Mouse (Mus musculus): ENCODE measurements around the gene Fam83f. TPM values are rescaled to one million over a fixed set of nuclear protein-coding genes. Genes with fewer than 3 reads are reported as not detected.
A peak's percentile ranks its signal among the peaks of the same experiment; 100 is the strongest.

Gene Fam83f
- polyA plus RNA-seq, 1 experiment from 2014 or later = 19.0 TPM

DNA sequence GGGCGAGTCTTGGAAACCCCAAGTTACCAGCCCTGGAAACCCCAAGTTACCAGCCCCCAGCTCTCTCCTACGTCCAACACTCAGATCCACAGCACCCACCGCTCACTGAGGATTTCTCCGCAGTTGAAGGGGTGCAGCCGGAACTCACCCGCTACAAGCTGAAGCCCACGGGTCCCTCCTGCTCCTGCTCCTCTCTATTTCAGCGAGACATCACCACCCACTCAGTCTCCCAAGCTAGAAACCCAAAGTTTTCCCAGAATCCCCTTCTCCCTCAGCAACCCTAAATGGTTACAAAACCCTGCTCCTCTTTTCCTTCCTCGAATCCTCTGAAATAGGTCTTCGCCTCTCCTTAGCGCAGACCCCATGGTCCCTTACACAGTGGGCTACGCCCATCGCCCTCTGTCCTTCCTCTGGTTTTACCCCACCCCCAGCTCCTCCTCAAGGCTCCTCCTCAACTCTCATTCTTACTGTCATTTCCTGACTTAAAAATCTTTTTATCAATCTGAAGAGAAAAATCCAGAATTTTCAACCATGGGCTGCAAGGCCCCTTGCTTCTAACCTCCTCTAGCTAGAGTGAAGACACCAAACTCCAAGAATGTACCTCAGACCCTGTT, 39.3 kb upstream of the Fam83f start:
- ATAC-seq = no peak
- Histone ChIP-seq H3K9ac (ENCODE audit: low read depth, low read length) (no peak overlapping the region), H3K27me3 (replicated peaks; ENCODE audit: control insufficient read depth, insufficient read depth, low read length) (no peaks in the 10 kb centered on the region), H3K27ac (ENCODE audit: low read depth, low read length) (no peak overlapping the region), H3K4me3 (ENCODE audit: low read depth, low read length) (no peak overlapping the region), H3K4me2 (replicated peaks; ENCODE audit: low read depth) (no peak overlapping the region), H3K4me1 (replicated peaks; ENCODE audit: control insufficient read depth, insufficient read depth, low read length) (no peaks in the 10 kb centered on the region), H3K9me3 (ENCODE audit: control insufficient read depth) (no peaks in the 10 kb centered on the region), H3K36me3 (ENCODE audit: control insufficient read depth, insufficient read depth) (no peaks in the 10 kb centered on the region)
- 85% methylated on average over 13 of the region's 13 CpGs for WGBS
- TF ChIP-seq CTCF (IDR thresholded peaks at IDR 0.05; ENCODE audit: low read depth) = no peak

- H3K9me3 ChIP-seq (ENCODE audit: control insufficient read depth) = no peaks in the 10 kb centered on the region
- no peaks in the 10 kb centered on the region for H3K27me3 ChIP-seq (replicated peaks; ENCODE audit: control insufficient read depth, insufficient read depth, low read length)
- WGBS = 46% methylated on average over 11 of the region's 11 CpGs
- no peak overlapping the region for H3K4me3 ChIP-seq (ENCODE audit: low read depth, low read length)
- TF ChIP-seq CTCF (IDR thresholded peaks at IDR 0.05; ENCODE audit: low read depth) = peak; percentile 79
- no peaks in the 10 kb centered on the region for H3K36me3 ChIP-seq (ENCODE audit: control insufficient read depth, insufficient read depth)
- no peak overlapping the region for H3K4me2 ChIP-seq (replicated peaks; ENCODE audit: low read depth)
- H3K9ac ChIP-seq (ENCODE audit: low read depth, low read length) = no peak overlapping the region
- no peak overlapping the region for H3K27ac ChIP-seq (ENCODE audit: low read depth, low read length)
- peaks cover 8% of the 10 kb centered on the region; the same call in 1 of the 2 replicates for H3K4me1 ChIP-seq (replicated peaks; ENCODE audit: control insufficient read depth, insufficient read depth, low read length)
- no peak for ATAC-seq
Measured at GRCm38 (mm10) chr15:80634391-80635193, 37.1 kb upstream of the Fam83f start.

DNA sequence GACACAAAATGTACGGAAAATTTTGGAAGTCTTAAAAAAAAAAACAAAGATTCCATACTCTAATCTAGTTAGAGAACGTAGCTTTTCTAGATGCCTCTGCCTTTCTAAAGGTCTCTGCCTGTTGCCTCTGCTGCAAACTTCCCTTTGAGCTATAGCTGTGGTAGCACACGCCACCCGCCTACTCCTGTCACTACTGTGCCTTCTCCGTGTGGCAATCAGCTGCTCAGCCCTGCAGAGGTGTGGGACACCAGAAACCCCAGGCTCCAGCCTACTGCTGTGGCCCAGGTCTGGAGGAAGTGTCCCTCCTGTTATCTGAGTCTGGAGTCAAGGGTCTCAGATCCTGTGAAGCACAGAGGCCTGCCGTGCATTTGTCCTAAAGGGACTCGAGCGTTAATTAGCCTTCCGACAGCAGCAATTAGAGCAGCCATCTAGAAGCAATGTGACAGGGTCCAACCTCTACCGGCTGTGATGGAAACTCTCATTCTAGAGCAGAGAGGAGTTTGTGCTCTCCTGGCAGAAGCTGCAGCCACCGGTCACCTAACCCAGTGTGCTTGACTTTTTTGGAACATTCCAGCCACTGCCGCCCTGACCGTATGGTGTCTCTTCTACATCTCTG, 34.8 kb upstream of the Fam83f start:
- H3K27me3 ChIP-seq (replicated peaks; ENCODE audit: control insufficient read depth, insufficient read depth, low read length) = no peaks in the 10 kb centered on the region
- H3K36me3 ChIP-seq (ENCODE audit: control insufficient read depth, insufficient read depth) = no peaks in the 10 kb centered on the region
- no peaks in the 10 kb centered on the region for H3K9me3 ChIP-seq (ENCODE audit: control insufficient read depth)
- no peak overlapping the region for H3K4me3 ChIP-seq (ENCODE audit: low read depth, low read length)
- 73% methylated on average over 13 of the region's 13 CpGs for WGBS
- H3K27ac ChIP-seq (ENCODE audit: low read depth, low read length) = no peak overlapping the region
- H3K4me1 ChIP-seq (replicated peaks; ENCODE audit: control insufficient read depth, insufficient read depth, low read length) = peaks cover 15% of the 10 kb centered on the region
- no peak for TF ChIP-seq CTCF (IDR thresholded peaks at IDR 0.05; ENCODE audit: low read depth)
- H3K4me2 ChIP-seq (replicated peaks; ENCODE audit: low read depth) = no peak overlapping the region
- ATAC-seq = no peak
- 0 out of 2 replicates have a peak overlapping the region, but pooled peaks have one; percentile 22 for H3K9ac ChIP-seq (ENCODE audit: low read depth, low read length)

- Histone ChIP-seq H3K36me3 (ENCODE audit: control insufficient read depth, insufficient read depth) (no peaks in the 10 kb centered on the region), H3K9me3 (ENCODE audit: control insufficient read depth) (no peaks in the 10 kb centered on the region), H3K4me2 (replicated peaks; ENCODE audit: low read depth) (peak overlapping the region; percentile 41), H3K27me3 (replicated peaks; ENCODE audit: control insufficient read depth, insufficient read depth, low read length) (no peaks in the 10 kb centered on the region), H3K4me1 (replicated peaks; ENCODE audit: control insufficient read depth, insufficient read depth, low read length) (peaks cover 24% of the 10 kb centered on the region), H3K27ac (ENCODE audit: low read depth, low read length) (peak overlapping the region; percentile 66), H3K4me3 (ENCODE audit: low read depth, low read length) (no peak overlapping the region), H3K9ac (ENCODE audit: low read depth, low read length) (no peak overlapping the region)
- peak; percentile 86 for ATAC-seq
- TF ChIP-seq CTCF (IDR thresholded peaks at IDR 0.05; ENCODE audit: low read depth) = no peak
- 6% methylated on average over 11 of the region's 11 CpGs for WGBS
Measured at GRCm38 (mm10) chr15:80639071-80639702, 32.5 kb upstream of the Fam83f start.

DNA sequence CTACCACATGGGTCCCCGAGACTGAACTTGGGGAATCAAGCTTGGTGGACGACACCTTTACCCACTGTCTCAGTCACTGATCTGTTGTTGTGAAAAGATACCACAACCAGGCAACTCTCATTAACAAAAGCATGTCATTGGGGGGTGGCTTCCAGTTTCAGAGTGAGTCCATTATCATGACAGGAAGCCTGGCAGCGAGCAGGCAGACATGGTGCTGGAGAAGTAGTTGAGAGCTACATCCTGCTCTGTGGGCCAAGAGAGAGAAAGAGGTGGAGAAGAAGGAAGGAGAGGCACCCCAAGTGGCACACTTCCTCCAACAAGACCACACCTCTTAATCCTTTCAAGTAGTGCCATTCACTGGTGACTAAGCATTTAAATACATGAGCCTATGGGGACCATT, 31.8 kb upstream of the Fam83f start:
- H3K4me1 ChIP-seq (replicated peaks; ENCODE audit: control insufficient read depth, insufficient read depth, low read length) = peaks cover 24% of the 10 kb centered on the region
- H3K9me3 ChIP-seq (ENCODE audit: control insufficient read depth) = no peaks in the 10 kb centered on the region
- no peak overlapping the region for H3K4me2 ChIP-seq (replicated peaks; ENCODE audit: low read depth)
- TF ChIP-seq CTCF (IDR thresholded peaks at IDR 0.05; ENCODE audit: low read depth) = no peak
- no peak overlapping the region for H3K9ac ChIP-seq (ENCODE audit: low read depth, low read length)
- no peak for ATAC-seq
- 94% methylated on average over 3 of the region's 3 CpGs for WGBS
- H3K36me3 ChIP-seq (ENCODE audit: control insufficient read depth, insufficient read depth) = no peaks in the 10 kb centered on the region
- H3K27me3 ChIP-seq (replicated peaks; ENCODE audit: control insufficient read depth, insufficient read depth, low read length) = no peaks in the 10 kb centered on the region
- H3K4me3 ChIP-seq (ENCODE audit: low read depth, low read length) = no peak overlapping the region
- no peak overlapping the region for H3K27ac ChIP-seq (ENCODE audit: low read depth, low read length)
